ENCODE assay signal across 9 mouse cellular contexts in genomic region chr7:28587644-28588043, GRCm38 (mm10). TPM values are rescaled to one million over a fixed set of nuclear protein-coding genes. Genes with fewer than 3 reads are reported as not detected.
DNase-seq lines count a peak whose midpoint lies in the region; ATAC-seq lines count a peak whose summit lies in the region.
"Had no signal": no experiment of that assay in that cellular context is flagged by ENCODE, and none has a peak within 500 bp of the region (broad histone marks: within the 10 kb centered on the region; RNA-seq: fewer than 3 reads in every experiment).

No protein-coding gene starts in this region.

- peak; percentile 45 for DNase-seq in embryo, embryonic 10.5 days (ENCODE audit: low spot score)
- peak; percentile 82 for DNase-seq in kidney, adult 11 months
- DNase-seq in liver, embryonic 13.5 days: no peak
- no peak for DNase-seq in left cerebral cortex, postnatal 36 days (ENCODE audit: low spot score in 2 of 2)
- no peak for DNase-seq in MN1 (ENCODE audit: low spot score)
- DNase-seq in thymus, postnatal 0 days (ENCODE audit: low spot score): no peak

- H3K27me3 ChIP-seq in hindbrain, embryonic 12.5 days: no peaks in the 10 kb centered on the region
- H3K27me3 ChIP-seq in hindbrain, embryonic 13.5 days: no peaks in the 10 kb centered on the region
- no peaks in the 10 kb centered on the region for H3K27me3 ChIP-seq in liver, embryonic 13.5 days

- H3K4me1 ChIP-seq in hindbrain, embryonic 12.5 days: peaks cover 43% of the 10 kb centered on the region
- peaks cover 62% of the 10 kb centered on the region for H3K4me1 ChIP-seq in hindbrain, embryonic 13.5 days (replicated peaks)
- H3K4me1 ChIP-seq in liver, embryonic 13.5 days (replicated peaks): peaks cover 97% of the 10 kb centered on the region

- no peak overlapping the region for H3K4me3 ChIP-seq in hindbrain, embryonic 12.5 days
- H3K4me3 ChIP-seq in hindbrain, embryonic 13.5 days: no peak overlapping the region
- H3K4me3 ChIP-seq in liver, embryonic 13.5 days (replicated peaks): no peak overlapping the region
- H3K4me3 ChIP-seq: left cerebral cortex, adult 2 months had no signal

- ATAC-seq in hindbrain, embryonic 12.5 days (ENCODE audit: low FRiP score): no peak
- no peak for ATAC-seq in hindbrain, embryonic 13.5 days (ENCODE audit: low FRiP score)
- ATAC-seq in liver, embryonic 13.5 days (ENCODE audit: low read depth): no peak

- no peaks in the 10 kb centered on the region for H3K36me3 ChIP-seq in hindbrain, embryonic 12.5 days
- H3K36me3 ChIP-seq in hindbrain, embryonic 13.5 days: no peaks in the 10 kb centered on the region
- H3K36me3 ChIP-seq in liver, embryonic 13.5 days: peaks cover 11% of the 10 kb centered on the region

- no peaks in the 10 kb centered on the region for H3K9me3 ChIP-seq in hindbrain, embryonic 12.5 days (replicated peaks)
- H3K9me3 ChIP-seq in hindbrain, embryonic 13.5 days: no peaks in the 10 kb centered on the region
- no peaks in the 10 kb centered on the region for H3K9me3 ChIP-seq in liver, embryonic 13.5 days (replicated peaks)

- 0 out of 2 replicates have a peak overlapping the region, but pooled peaks have one; percentile 0 for H3K9ac ChIP-seq in hindbrain, embryonic 12.5 days
- no peak overlapping the region for H3K9ac ChIP-seq in hindbrain, embryonic 13.5 days
- H3K9ac ChIP-seq in liver, embryonic 13.5 days: peak overlapping the region; percentile 41

- intact Hi-C loops in left cerebral cortex, postnatal 36 days (cut with DNase I): no loop called here

- H3K27ac ChIP-seq in hindbrain, embryonic 12.5 days: no peak overlapping the region
- H3K27ac ChIP-seq in hindbrain, embryonic 13.5 days: no peak overlapping the region
- no peak overlapping the region; the same call in 1 of the 2 replicates for H3K27ac ChIP-seq in liver, embryonic 13.5 days

- no peak overlapping the region for H3K4me2 ChIP-seq in hindbrain, embryonic 12.5 days (replicated peaks)
- no peak overlapping the region for H3K4me2 ChIP-seq in hindbrain, embryonic 13.5 days
- H3K4me2 ChIP-seq in liver, embryonic 13.5 days: no peak overlapping the region

RNA-seq across cellular contexts. Expression of gene Samd4b, which starts 10.3 kb away (rescaled TPM):
- 35.6 and 38.6 TPM in 2 replicates for polyA plus RNA-seq in hindbrain, embryonic 12.5 days (2016; fragmentation: Nextera tagmentation; extraction: Ambion mirVana)
- 20.7 and 21.6 TPM in 2 replicates for polyA plus RNA-seq in hindbrain, embryonic 13.5 days (2015; fragmentation: Nextera tagmentation; extraction: Ambion mirVana)
- 4.1 and 5.8 TPM in 2 replicates for polyA plus RNA-seq in liver, embryonic 13.5 days (2015; fragmentation: Nextera tagmentation; extraction: Ambion mirVana)
- 10 to 100 TPM; 68.7 to 68.8 TPM for total RNA-seq in left cerebral cortex, postnatal 36 days (2021)
- 10.5 and 10.9 TPM in 2 replicates for polyA plus RNA-seq in thymus, postnatal 0 days (2015; fragmentation: Nextera tagmentation; extraction: Ambion mirVana)

RNA-seq across cellular contexts. Expression of gene Pak4, which starts 10.3 kb away (rescaled TPM):
- 31.8 and 34.3 TPM in 2 replicates for polyA plus RNA-seq in hindbrain, embryonic 12.5 days (2016; fragmentation: Nextera tagmentation; extraction: Ambion mirVana)
- polyA plus RNA-seq in hindbrain, embryonic 13.5 days (2015; fragmentation: Nextera tagmentation; extraction: Ambion mirVana): 21.5 and 22.1 TPM in 2 replicates
- 16.2 and 18.5 TPM in 2 replicates for polyA plus RNA-seq in liver, embryonic 13.5 days (2015; fragmentation: Nextera tagmentation; extraction: Ambion mirVana)
- 10 to 100 TPM in 1 of 2 experiments, 1 to 10 TPM in 1; 9.0 to 10.4 TPM for total RNA-seq in left cerebral cortex, postnatal 36 days (2021)
- polyA plus RNA-seq in thymus, postnatal 0 days (2015; fragmentation: Nextera tagmentation; extraction: Ambion mirVana): 15.4 and 20.3 TPM in 2 replicates

RNA-seq across cellular contexts. Expression of gene Nccrp1, which starts 40.6 kb away (rescaled TPM):
- not detected in 2 replicates for polyA plus RNA-seq in hindbrain, embryonic 12.5 days (2016; fragmentation: Nextera tagmentation; extraction: Ambion mirVana)
- 0.13 TPM in 1 of 2 replicates, not detected in the other for polyA plus RNA-seq in hindbrain, embryonic 13.5 days (2015; fragmentation: Nextera tagmentation; extraction: Ambion mirVana)
- polyA plus RNA-seq in liver, embryonic 13.5 days (2015; fragmentation: Nextera tagmentation; extraction: Ambion mirVana): not detected in 2 replicates
- total RNA-seq in left cerebral cortex, postnatal 36 days (2021): under 1 TPM; 0.27 to 0.52 TPM
- polyA plus RNA-seq in thymus, postnatal 0 days (2015; fragmentation: Nextera tagmentation; extraction: Ambion mirVana): 0.27 and 0.64 TPM in 2 replicates

RNA-seq across cellular contexts. Expression of gene Acp7, which starts 43.5 kb away (rescaled TPM):
- polyA plus RNA-seq in hindbrain, embryonic 12.5 days (2016; fragmentation: Nextera tagmentation; extraction: Ambion mirVana): 0.12 TPM in 1 of 2 replicates, not detected in the other
- not detected in 2 replicates for polyA plus RNA-seq in hindbrain, embryonic 13.5 days (2015; fragmentation: Nextera tagmentation; extraction: Ambion mirVana)
- polyA plus RNA-seq in liver, embryonic 13.5 days (2015; fragmentation: Nextera tagmentation; extraction: Ambion mirVana): not detected in 2 replicates
- total RNA-seq in left cerebral cortex, postnatal 36 days (2021): 1 to 10 TPM in 1 of 2 experiments, under 1 TPM in 1; 0.99 to 1.5 TPM
- polyA plus RNA-seq in thymus, postnatal 0 days (2015; fragmentation: Nextera tagmentation; extraction: Ambion mirVana): 0.06 and 0.07 TPM in 2 replicates

RNA-seq across cellular contexts. Expression of gene Sycn, which starts 47.0 kb away (rescaled TPM):
- polyA plus RNA-seq in hindbrain, embryonic 12.5 days (2016; fragmentation: Nextera tagmentation; extraction: Ambion mirVana): not detected in 2 replicates
- not detected in 2 replicates for polyA plus RNA-seq in hindbrain, embryonic 13.5 days (2015; fragmentation: Nextera tagmentation; extraction: Ambion mirVana)
- not detected in 2 replicates for polyA plus RNA-seq in liver, embryonic 13.5 days (2015; fragmentation: Nextera tagmentation; extraction: Ambion mirVana)
- total RNA-seq in left cerebral cortex, postnatal 36 days (2021): not detected
- polyA plus RNA-seq in thymus, postnatal 0 days (2015; fragmentation: Nextera tagmentation; extraction: Ambion mirVana): 0.27 and 1.1 TPM in 2 replicates
- total RNA-seq: left cerebral cortex, adult 2 months had no signal

Comparison
In these comparisons a context has a peak if more than half of its experiments do, and no peak if none do; other contexts are left out.
1. DNase-seq: peak in embryo, embryonic 10.5 days (single experiment) and kidney, adult 11 months (single experiment); none in liver, embryonic 13.5 days (single experiment), left cerebral cortex, postnatal 36 days (0 of 2), MN1 (single experiment) and thymus, postnatal 0 days (single experiment).